Mouse (Mus musculus): ENCODE data around the gene Tex48. TPM values are rescaled to one million over a fixed set of nuclear protein-coding genes. Genes with fewer than 3 reads are reported as not detected.

The Tex48 gene
- polyA plus RNA-seq, 1 experiment from 2014 or later, result not detected

DNA sequence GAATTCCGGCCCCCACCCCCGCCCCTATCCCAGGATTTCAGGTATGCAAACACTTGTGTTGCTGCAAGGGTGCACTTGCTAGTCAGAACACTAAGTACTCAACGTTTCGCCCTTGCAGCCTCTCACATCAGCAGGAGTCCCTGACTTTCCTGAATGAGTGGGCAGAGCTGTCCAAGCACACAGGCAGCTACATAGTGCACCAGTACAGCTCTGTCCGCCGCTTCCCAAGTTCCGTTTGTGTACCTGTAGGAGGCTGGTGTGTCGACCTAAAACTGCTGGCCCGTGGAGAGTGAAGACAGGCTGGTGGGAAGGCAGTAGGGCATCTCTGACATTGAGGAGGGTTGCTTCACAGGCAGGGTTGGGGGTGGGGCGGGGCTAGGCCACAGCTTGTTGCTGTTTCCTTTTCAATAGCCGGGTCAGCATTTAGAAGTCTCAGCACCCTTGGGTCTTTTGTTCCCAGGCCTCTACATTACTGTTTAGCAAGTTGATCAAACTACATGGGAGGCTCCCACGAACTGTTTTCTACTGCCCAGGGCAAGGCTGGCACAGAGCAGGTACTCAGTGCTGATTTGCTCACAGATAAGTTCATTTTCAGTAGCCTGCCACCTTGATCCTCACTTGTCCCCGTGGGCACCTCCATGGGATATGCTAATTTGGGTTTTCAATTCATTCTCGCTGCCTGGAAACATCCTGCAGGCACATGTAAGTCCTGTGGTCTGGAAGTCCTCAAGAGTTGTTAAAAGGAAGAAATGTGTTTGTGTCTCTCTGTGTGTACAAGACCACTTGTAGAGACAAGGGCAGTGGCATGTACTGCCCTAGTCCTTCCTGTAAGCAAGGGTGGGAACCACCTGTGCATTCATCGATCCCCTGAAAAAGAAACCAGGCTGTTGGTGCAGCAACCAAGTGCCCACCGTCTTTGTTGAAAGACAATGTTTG lies 64.8 kb downstream of the Tex48 start:
- Histone ChIP-seq H3K27me3 (ENCODE audit: insufficient read depth, low read length) (no peaks in the 10 kb centered on the region), H3K9ac (ENCODE audit: low read depth, low read length) (no peak overlapping the region), H3K4me2 (ENCODE audit: low read length) (0 out of 2 replicates have a peak overlapping the region, but pooled peaks have one; percentile 10), H3K9me3 (replicated peaks; ENCODE audit: low read length) (no peaks in the 10 kb centered on the region), H3K27ac (peak overlapping the region; percentile 62), H3K4me3 (replicated peaks; ENCODE audit: low read depth, low read length) (no peak overlapping the region), H3K36me3 (ENCODE audit: insufficient read depth, low read length) (peaks cover 13% of the 10 kb centered on the region), H3K4me1 (replicated peaks; ENCODE audit: insufficient read depth, low read length) (peaks cover 27% of the 10 kb centered on the region)
- 31% methylated on average over 16 of the region's 16 CpGs for WGBS
- ATAC-seq (replicated peaks; ENCODE audit: low FRiP score, low read depth), result peak; percentile 52
- DNase-seq (ENCODE audit: low spot score), result no peak
- no peak for TF ChIP-seq CTCF (IDR thresholded peaks at IDR 0.05; ENCODE audit: low read depth)

Other genes with a start within 250 kb of the Tex48 start
- 2.9 and 3.3 TPM in 2 replicates for gene Akna, start 219.1 kb downstream of the Tex48 start, polyA plus RNA-seq (2015; fragmentation: Nextera tagmentation; extraction: Ambion mirVana)
- 3.4 TPM in 2 replicates for gene Whrn, start 126.4 kb downstream of the Tex48 start, polyA plus RNA-seq (2015; fragmentation: Nextera tagmentation; extraction: Ambion mirVana)
- gene Atp6v1g1, start 77.7 kb downstream of the Tex48 start, polyA plus RNA-seq (2015; fragmentation: Nextera tagmentation; extraction: Ambion mirVana), result 405 and 416 TPM in 2 replicates
- gene Tmem268, start 63.6 kb downstream of the Tex48 start, polyA plus RNA-seq (2015; fragmentation: Nextera tagmentation; extraction: Ambion mirVana), result 5.3 and 5.4 TPM in 2 replicates
- not detected in 2 replicates for gene Gm11213, start 17.2 kb downstream of the Tex48 start, polyA plus RNA-seq (2015; fragmentation: Nextera tagmentation; extraction: Ambion mirVana)
- gene Gm11214, start 41.0 kb upstream of the Tex48 start, polyA plus RNA-seq (2015; fragmentation: Nextera tagmentation; extraction: Ambion mirVana), result not detected in 2 replicates
- gene Tnfsf15, start 122.7 kb upstream of the Tex48 start, polyA plus RNA-seq (2015; fragmentation: Nextera tagmentation; extraction: Ambion mirVana), result 0.55 and 0.77 TPM in 2 replicates
- gene Tnfsf8, start 238.9 kb upstream of the Tex48 start, polyA plus RNA-seq (2015; fragmentation: Nextera tagmentation; extraction: Ambion mirVana), result 0.04 TPM in 1 of 2 replicates, not detected in the other